Mouse (Mus musculus): ENCODE measurements around the gene Kmt5c.
"Not testable (repeated sequence)": the region's sequence is repeated elsewhere in the genome, so short reads cannot be mapped to it uniquely, and the experiment has no call there.

The Kmt5c gene

GRCm38 (mm10) chr7:4789436-4789935, 49.6 kb downstream of the Kmt5c start, which contains the start of gene Tmem238:
Tmem238 (minus strand) TSS chr7:4789656.
- no peak for DNase-seq (ENCODE audit: low spot score)

GRCm38 (mm10) chr7:4792278-4793212, 52.6 kb downstream of the Kmt5c start, which contains the start of gene Rpl28:
Rpl28 (plus strand) TSS chr7:4792874.
- peak; percentile 99 for DNase-seq (ENCODE audit: low spot score)

- not testable (repeated sequence) for DNase-seq (ENCODE audit: low spot score)
Measured at GRCm38 (mm10) chr7:4793248-4793647, 53.3 kb downstream of the Kmt5c start.

GRCm38 (mm10) chr7:4793674-4794073, 53.8 kb downstream of the Kmt5c start:
- no peak for DNase-seq (ENCODE audit: low spot score)

GRCm38 (mm10) chr7:4794631-4795168, 54.8 kb downstream of the Kmt5c start:
- no peak for DNase-seq (ENCODE audit: low spot score)

GRCm38 (mm10) chr7:4795767-4796433, 56.0 kb downstream of the Kmt5c start:
- peak; percentile 73 for DNase-seq (ENCODE audit: low spot score)
